Mouse (Mus musculus): ENCODE data around the gene Eif2ak2.

Gene Eif2ak2

DNA sequence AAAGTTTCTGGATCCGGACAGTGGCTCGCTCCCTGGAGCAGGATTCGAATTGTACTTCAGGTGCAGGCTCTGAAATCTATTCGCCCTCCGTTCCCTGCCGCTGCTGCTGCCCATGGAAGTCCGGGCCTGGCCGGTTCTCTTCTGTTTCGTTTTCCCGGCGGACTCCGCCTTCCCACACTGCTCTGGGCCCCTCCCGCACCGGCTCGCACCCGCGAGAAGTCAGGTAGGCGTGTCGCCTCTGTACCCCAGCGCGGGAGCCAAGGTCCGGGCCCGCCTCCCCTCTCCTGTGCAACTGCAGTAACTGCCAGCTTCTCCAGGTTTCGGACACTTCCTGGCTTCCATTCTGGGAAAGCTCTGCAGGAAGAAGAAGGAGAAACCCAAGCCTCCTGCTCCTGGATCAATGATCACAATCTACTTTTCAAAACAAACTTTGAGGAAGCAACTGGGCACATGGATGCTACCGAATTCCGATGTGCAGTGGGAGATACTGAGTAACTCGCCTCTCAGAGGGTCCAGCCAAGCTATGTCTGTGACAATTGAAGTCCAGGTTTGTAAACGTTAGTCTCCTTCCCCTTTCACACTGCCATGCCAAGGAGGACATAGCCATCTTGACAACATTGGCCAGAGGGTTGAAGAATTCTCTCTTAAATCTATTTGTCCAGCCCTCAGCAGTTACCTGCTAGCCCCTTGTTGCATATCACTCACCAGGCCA, at the start of gene Eif2ak2:
Eif2ak2 (minus strand) TSS at position 173 of the 712 bp plus-strand sequence.
- DNase-seq (ENCODE audit: low spot score) = peak; percentile 79

DNA sequence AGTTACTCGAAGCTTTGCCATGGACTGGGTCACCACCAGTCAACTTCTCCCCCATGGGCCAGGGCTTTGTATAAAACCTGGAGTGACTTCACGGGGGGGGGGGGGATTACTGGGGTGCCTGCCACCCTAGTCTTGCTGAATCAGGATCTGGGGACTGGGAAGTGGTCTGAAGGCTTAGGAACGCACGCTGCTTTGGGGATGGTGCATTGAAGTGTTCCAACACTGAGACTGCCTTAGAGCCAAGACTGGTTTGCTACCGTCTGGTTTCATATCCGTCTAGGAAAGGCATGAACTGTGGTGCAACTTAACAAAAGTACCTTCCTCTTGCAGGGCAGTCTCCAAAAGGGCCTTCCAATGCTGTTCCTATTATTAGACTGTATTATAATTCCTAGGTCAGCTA, 35.3 kb upstream of the Eif2ak2 start:
- no peak for DNase-seq (ENCODE audit: low spot score)

DNA sequence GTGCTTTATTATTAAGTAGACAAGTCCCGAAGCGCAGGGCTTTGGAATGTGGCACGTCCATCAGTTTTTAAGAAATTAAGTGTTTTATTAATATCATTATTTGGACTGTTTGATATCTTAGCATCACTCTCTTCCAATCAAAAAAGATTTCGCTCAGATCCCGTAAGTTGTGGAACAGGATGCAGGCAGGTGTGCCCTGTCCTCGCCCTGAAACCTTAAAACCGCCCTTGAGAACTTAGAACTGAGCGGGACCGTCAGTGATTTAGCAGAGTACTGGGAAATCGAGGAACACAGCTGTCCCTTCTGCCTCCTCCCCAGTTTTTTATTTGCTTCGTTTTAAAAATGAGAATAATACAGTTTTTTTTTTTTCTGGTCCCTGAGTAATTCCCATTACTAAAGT, 34.5 kb upstream of the Eif2ak2 start:
- no peak for DNase-seq (ENCODE audit: low spot score)

DNA sequence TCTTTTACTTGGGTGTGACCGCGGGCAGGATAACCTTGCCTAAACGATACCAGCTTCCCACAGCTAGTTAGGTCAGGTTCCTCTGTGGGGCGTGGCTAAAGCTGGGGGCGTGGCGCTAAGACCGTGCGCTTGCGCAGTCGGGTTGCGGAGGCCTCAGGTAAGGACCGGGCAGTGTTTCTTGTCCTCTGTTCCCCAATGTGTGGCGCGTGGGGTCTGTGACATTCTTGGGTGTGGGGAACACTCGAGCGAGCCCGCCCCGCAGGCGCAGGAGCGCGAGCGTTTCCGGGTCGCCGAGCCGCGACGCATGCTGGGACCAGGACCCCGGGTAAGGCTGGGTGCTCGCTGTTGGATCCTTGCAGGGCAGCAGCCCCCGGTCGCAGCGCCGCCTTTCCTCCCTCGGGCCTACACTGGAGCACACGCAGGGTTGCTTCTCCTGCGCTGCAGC, 34.0 kb upstream of the Eif2ak2 start, which contains the start of gene Cebpzos:
Cebpzos (plus strand) TSS at position 132 of the 445 bp plus-strand sequence.
- DNase-seq (ENCODE audit: low spot score) = peak; percentile 80

DNA sequence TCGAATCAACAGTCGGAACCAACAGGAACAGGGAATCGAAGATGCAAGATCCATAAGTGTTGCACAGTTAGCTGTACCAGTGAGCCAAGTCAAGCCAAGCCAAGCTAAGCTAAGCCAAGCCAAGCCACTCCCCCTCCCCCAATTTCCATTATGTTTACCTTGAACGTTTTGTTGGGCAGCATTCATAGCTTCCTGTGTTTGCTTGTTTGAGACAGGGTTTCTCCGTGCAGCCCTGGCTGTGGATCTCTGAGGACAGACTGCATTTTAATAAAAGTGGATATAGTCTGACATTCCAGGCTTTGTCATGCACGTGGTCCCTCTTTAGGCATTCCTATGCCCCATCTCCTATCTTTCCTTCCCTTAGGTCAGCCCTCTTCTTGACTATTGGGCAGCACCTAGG, 33.4 kb upstream of the Eif2ak2 start:
- no peak for DNase-seq (ENCODE audit: low spot score)

DNA sequence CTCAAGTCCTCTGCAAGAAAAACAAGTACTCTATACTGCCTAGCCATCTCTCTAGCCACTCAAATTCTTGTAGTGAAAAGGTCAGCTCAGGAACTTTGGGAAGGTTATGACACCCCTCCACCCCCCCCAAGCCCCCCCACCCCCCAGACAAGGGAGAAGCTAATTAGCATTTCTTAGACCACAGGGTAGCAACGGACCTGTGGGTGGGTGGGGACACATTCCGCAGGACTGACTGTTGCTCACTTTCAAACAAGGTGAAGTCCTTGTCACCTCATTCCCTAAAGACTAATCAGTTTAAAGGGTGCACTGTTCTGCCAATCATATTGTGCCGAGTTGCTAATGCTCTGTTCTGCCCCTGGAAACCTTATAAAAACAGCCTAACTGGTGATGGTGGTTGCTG, 31.5 kb upstream of the Eif2ak2 start:
- no peak for DNase-seq (ENCODE audit: low spot score)

DNA sequence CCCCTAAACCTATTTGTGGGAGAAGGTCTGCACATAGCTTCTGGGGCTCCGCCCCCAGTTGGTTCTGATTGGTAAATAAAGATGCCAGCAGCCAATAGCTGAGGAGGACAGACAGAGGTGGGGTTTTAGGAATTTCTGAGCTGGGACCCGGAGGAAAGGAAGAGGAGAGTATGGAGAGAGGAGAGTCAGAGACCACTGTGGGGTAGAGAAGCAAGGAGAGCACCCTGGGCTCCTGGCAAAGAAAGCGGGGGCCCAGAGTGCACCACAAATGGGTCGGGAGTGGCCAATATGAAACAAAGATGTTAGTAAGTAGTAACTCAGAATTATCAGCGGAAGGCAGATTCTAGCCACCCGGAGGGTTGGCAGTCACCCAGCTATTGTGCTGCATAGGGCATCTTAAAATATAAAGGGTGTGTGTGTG, 30.5 kb upstream of the Eif2ak2 start:
- DNase-seq (ENCODE audit: low spot score) = no peak

DNA sequence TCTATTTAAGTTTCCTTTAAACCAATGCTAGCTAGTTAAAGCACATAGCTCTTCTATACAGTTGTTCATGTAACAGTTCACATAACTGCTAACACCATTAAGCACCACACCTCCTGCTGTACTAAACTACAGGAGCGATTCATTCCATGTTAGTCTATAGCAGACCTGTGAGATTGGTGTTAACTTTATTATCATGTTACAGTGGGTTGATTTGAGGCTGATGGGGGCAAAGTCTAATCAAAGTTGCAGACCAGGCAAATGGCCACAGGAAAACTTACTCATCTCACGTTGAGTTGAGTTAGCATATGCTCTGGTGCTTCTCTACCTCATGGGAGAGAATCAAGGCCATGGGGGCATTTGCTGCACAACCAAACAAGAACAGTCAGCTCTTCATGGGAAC, 27.0 kb upstream of the Eif2ak2 start:
- DNase-seq (ENCODE audit: low spot score) = no peak

DNA sequence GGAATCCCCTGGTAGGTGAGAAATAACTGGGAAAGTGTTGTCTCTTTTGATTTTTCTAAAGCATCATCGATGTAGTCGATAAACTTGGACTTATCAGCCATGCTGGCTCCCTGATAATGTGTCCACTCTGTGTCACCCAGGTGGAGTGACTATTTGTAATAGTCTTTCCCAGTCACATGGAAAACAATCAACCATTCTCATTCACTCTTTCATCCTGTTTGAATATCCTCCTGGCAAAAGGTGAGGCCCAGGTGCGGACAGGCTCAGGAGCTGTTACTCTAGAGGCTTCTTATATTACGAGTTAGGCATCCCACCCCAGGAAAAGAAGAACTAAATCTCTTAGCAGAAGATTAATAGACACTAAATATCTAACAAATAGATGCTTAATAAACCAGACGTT, 24.5 kb upstream of the Eif2ak2 start, which contains the start of gene Sult6b1:
Sult6b1 (minus strand) TSS at position 101 of the 400 bp plus-strand sequence.
- DNase-seq (ENCODE audit: low spot score) = no peak

DNA sequence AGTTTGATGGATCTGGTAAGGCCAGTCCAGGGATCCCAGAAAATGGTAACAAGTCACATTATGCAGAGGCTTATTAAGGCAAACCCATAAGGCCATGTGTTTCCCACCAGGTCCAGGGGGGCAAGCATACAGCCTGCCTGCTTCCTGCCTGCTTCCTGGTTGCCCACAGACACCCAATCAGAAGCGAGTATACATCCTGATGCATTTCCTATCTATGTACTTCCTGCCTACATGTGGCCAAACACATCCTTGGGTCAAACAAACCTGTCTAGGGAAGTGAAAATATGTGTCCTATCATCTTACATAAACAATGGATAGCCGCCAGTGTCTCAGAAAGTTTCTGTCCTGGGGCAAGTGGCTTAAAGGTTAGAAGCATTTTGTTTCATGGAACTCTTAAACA, 20.8 kb upstream of the Eif2ak2 start:
- DNase-seq (ENCODE audit: low spot score) = no peak

DNA sequence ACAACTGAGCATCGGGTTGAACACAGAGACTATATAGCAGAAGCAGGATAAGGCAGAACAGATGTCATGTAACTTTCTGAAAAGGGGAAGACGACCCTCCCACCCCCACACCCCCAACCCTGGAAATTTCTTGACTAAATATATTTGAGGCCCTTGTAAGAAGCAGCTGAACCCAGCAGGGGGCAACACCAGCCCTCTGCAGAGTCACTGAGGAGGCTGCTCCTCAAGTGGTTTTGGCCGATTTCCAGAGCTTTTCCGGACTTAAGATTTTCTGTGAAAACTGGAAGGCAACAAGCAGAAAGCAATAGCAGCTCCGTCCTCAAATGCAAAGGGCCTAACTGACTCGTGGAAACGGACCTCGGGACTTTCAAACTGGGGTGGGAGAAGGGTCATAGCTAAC, 13.0 kb upstream of the Eif2ak2 start:
- peak; percentile 19 for DNase-seq (ENCODE audit: low spot score)

DNA sequence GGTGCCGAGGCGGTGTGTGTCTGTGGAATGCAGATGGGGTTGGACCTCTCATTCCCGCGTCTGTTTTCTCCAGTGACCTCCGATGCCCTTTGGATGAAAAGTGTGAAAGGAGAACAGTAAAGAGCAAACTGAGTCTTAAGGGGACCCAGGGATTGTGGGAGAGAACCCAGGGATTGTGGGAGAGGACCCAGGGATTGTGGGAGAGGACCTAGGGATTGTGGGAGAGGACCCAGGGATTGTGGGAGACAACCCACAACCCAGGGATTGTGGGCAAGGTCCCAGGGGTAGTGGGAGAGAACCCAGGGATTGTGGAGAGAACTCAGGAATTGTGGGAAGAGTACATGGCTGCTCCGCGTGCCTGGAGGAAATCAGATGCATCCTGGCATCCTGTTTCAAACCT, 12.6 kb upstream of the Eif2ak2 start:
- DNase-seq (ENCODE audit: low spot score) = no peak

DNA sequence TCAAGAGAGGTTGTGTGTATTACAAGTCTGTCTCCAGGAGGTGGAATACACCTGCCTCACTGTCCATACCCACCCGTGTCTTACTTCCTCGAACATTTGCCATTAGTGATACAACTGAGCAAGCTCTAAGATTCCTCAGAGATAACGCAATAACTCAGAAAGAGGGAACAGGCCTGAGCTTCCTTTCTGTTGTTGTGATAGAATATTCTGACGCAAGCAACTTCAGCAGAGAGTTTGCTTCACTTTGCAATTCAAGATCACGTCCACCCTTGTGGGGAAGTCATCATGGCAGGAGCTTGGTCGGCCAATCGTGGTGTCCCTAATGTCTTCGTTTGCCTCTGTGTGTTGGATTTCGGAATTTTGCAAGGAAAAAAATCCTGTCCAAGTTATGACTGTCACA, 8.6 kb upstream of the Eif2ak2 start:
- no peak for DNase-seq (ENCODE audit: low spot score)

DNA sequence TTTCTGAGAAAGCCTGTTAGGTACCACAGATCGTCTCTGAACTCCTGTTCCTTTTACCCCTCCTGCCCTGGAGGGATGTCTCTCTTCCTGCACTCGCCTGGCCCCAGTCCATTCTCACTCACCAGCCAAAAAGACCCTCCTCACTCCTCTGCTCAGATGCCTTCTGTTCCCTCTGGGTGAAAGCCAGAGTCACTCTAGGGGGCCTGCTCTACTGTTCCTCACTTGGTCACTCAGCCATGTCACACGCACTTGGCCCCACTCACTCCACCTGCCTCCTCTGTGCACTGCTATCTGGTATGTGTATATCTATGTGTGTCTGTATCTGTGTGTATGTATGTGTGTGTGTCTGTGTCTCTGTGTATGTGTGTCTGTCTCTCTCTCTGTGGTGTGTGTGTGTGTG, 6.8 kb upstream of the Eif2ak2 start:
- no peak for DNase-seq (ENCODE audit: low spot score)

DNA sequence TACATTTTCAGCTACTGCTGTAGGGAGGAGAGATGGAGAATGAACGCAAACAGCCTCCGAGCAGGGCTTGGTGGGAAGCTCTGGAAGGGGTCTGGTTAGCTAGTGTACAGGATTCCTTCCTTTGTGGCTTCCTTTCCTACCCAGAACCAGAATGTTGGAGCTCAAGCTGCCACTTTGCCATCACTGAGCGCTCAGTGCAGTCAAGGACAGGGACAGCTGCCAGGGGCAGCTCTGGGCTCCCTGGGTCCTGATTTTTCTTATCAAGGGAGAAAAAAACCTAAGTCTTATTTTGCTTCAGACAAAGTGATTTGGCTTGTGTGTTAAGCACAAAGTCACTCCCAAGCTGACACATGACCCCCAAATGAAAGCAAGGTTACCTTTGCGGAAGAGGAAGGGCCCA, 6.2 kb upstream of the Eif2ak2 start:
- DNase-seq (ENCODE audit: low spot score) = no peak

DNA sequence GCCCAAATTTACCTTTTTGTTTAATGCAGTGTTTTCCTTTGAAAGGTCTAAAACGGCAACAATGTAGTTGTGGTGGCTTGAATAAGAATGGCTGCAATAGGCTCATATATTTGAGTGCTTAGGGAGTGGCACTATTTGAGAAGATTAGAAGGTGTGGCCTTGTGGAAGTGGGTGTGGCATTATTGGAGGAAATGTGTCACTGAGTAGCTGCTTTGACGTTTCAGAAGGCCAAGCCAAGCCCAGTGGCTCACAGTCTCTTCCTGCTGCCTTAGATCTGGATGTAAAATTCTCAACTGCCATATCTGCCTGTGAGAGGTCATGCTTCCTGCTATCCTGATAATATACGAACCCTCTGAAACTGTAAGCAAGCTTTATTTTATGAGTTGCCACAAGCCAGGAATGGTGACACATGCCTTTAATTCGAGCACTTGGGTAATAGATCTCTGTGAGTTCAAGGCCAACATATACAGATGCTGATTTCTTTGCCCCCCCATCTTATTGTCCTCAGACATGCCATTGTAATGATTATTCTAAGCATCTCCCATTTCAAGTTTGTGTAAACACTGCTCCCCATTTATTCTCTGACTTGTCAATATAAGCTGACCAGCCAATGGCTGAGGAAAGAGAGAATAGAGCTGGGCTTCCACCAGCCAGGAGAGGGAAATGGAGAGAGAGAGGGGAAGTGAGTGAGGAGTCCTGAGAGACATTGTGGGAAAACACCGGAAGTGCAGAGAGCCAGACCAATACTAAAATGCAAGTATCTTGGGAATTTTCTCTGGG, 3.1 kb upstream of the Eif2ak2 start:
- no peak for DNase-seq (ENCODE audit: low spot score)

DNA sequence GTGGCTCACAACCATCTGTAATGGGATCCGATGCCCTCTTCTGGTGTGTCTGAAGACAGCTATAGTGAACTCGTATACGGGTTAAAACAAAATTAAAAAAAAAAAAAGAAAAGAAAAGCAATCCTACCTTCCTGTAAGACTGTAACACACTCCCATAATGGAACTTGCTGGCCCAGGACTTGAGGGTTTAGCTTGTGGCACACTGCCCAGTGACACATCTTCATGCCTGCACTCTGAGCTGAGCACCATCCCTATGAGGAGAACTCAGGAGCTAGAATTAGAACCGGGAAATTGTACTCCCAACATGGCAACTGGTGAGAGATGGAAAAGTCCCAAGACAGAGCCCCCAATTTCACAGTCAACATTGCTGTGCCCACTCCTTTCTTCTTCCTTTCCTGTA, 918 bp upstream of the Eif2ak2 start:
- no peak for DNase-seq (ENCODE audit: low spot score)

DNA sequence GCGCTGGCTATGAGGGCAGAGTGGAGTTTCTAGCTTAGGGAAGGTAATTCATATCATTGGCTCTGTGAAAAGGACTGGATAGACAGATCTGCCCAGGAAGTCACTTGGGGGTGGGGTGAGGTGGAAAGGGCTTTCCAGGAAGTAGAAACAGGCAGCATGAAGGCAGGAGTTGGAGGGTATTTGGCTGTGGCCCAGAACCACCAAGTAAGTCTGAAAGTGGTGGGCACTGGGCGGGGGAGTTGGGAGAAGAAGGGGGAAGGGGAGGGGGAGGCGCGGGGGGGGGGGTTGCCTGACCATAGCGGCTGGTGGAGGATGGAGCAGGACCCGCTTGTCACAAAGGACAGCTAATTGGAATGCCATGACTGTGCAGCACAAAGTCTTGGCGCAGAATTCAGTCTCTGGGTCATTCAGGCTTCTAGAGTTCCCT, 482 bp downstream of the Eif2ak2 start:
- DNase-seq (ENCODE audit: low spot score) = no peak

DNA sequence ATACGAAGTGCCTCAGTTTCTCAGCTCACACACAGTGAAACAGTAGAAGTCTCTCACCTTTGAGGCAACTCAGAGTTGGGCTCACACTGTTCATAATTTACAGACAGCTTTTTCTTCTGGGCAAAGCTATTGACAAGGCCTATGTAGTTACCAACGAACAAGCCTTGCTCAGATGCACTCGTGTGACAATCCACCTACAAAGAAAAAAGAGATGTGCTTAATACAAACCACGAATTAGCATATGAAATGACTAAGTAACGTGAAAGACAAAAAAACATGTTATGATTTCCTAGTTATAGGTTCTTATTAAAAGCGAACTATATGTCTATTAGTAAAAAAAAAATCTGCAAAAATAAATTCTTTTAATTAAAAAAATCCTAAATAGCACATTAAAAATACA, 8.5 kb downstream of the Eif2ak2 start:
- no peak for DNase-seq (ENCODE audit: low spot score)

DNA sequence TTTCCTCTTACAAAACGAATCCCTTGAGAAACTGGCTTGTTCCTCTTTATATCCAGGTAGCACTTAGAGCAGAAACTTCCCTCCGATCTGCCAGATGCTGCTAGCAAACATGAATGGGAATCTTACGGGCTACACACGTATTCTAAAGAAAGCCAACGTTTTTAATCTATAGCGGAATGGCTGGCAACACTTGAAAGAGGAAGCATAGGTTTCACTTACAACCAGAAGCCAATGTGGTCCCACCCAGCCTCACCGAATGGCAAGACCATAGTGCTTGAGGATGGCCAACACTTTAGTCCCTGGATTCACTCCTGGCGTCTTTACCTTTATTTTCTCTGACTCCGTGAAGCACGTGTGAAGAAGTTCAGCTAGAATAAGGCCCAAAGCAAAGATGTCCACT, 26.1 kb downstream of the Eif2ak2 start:
- no peak for DNase-seq (ENCODE audit: low spot score)

DNA sequence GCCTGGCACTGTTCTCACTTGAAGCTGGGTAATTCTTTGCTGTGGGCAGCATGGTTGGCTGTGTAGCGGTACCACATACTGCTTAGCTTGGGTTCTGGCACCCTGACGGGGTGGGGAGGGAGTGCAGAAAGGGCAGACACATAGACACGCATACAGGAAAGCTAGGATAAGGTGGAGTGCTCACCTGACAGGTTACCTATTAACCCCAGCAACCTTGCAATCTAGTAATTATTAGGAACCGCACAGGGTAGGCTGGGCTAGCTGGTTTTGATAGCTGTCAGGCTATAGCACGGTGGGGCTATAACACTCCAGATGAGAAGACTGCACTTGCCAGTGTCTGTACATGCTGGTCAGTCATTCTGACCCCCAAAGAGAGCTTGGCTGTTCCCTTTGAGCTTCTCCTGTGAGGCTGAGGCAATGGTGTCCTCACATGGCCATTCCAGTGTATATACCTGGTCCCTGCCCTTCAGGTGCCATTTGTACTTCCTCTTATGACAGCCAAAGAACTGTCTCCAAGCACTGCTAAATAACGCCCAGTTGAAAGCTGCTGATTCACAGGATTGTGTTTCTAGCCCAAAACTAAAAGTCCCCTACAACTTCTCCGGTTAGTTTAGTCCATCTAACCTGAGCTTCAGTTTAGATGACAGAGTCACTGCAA, 40.0 kb downstream of the Eif2ak2 start:
- no peak for DNase-seq (ENCODE audit: low spot score)

DNA sequence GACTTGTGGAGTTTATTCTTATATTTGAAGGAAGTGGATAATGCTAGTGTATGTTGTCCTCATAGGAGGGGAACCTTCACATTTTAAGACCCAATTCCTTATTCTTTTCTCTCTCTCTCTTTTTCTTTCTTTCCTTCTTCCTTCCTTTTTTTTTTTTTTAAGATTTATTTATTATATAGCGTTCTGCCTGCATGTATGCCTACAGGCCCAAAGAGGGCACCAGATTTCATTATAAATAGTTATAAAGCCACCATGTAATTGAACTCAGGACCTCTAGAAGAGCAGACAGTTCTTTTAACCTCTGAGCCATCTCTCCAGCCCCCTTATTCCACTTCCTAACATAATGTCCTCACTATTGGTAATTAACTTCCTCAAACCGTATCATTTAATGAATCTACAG, 46.3 kb downstream of the Eif2ak2 start:
- DNase-seq (ENCODE audit: low spot score) = no peak

All from urinary bladder, postnatal 25 days (tissue).